Mouse (Mus musculus): ENCODE measurements around the gene Adamtsl1.

The Adamtsl1 gene

DNA sequence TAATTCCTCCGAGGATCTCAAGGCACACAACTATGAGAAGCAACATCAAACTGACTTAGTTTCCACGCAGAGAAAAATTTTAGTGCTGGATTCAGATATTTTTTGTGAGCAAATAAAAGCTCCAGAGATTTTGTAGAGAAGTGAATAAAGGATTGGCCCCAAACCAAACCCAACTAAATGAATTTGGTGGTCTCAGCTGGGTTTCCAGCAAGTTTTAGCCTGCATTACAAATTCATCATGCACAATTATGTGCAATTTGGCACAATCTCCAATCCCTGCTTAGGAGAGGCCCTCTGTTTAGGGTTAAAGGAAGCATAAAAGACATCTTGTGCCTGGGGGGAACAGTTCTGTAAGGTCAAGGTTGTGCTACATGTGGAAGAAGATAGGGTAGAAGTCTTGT is 427.9 kb downstream of the Adamtsl1 start:
- DNase-seq, result no peak

DNA sequence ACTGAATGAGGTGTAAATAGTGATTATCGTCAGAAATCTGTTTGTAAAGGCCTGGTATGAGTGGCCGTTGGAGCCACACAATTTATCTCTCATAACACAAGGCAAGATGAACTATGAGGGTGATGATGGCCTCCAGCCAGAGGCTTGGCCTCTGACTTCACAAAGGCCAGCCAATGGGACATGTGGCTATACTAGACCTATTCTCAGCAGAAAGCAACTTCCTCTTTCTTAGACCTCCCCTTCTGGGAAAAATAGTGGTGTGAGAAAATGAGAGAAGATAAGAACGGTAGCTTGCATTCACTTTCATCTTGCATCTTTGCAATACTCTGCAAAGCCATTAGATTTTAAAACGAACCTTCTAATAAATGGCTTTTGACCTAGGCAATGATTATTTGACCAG is 439.6 kb downstream of the Adamtsl1 start:
- DNase-seq, result peak; percentile 35

DNA sequence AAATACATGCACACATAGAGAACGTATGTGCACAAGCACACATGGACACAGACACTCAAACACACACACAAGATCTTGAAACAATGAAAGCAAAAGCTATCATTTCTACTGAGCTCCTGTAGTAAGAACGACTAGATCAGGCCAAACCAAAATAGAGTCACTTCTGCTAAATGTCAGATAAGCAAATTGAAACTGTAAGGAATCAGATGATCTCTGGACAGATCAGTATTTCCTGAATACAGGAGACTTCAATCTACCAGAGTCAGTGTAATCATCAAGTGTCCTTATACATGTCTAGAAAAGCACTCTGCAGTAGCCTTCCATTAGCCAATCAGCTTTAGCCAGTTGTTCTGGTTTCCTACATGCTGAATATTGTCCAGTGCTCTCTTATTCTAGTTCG is 441.4 kb downstream of the Adamtsl1 start:
- DNase-seq, result no peak

DNA sequence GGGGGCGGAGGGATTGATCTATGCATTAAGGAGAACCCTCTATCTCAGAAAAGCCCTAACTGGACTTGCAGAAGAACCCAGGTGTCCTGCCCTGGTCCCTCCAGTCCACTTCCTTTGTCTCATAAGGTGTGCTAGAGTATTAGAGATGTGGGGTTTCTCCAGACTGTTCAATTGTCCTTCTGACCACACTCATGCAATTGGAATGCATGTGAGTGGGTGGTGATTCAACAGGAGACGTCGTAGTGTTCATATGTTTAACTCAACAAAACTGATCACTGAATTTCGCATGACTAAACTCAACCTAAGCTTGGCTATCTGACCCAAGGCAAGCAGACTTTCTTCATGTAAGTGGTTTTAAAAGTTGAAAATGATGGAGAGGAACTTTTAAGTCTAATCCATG is 443.3 kb downstream of the Adamtsl1 start:
- no peak for DNase-seq

DNA sequence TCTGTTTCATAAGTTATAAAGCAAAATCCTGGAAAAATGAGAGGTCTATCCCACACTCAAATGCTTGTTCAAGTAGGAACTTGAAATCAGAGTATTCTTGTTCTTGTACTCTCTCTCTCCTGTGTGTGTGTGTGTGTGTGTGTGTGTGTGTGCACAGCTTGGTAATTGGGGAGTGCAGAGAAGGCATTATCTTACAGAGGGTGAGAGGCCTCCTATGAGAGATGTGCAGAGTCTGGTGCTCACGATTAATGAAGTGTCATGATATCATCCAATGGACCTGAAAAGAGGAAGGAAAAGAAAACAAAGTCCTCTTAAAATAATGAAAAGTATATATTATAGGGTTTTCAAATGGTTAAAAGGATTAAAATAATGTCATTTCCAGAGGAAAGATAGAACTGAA is 443.9 kb downstream of the Adamtsl1 start:
- DNase-seq, result no peak

DNA sequence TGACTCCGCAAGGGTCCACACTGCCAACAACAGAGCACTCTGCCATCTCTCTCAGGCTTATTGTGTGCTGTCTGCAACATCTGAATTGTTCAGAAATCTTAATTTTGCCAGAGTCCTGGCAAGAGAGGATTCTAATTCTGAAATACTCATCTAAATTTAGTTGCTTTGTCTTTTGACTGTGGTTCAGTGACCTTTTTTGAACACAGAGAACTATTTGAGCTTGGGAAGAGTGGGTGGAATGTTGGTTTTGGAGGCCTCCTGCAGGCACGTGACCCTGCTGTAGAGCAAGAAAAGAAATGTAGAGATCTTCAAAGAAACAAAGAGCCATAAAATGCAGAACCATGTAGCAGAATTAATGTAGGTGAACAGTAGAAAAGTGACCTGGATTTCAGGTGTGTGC is 445.0 kb downstream of the Adamtsl1 start:
- no peak for DNase-seq

DNA sequence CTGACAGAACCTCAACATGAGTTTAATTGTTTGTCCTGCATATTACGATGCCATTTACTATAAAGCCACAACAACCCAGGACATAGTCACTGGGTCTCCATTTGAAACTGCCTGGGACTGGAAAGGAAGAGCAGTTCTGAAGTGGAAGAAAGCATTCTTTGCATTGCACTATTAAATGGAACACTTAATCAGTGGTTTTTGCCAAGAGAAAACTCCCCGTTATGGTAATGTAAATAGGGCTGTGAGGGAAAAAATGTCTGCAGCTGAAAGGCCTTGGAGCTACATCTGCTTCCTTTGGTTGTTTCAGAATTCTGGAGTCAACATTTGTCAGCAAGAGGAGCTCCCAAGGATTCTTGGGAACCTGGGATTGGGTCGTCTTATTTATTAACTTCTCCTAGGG is 462.2 kb downstream of the Adamtsl1 start:
- DNase-seq, result no peak

DNA sequence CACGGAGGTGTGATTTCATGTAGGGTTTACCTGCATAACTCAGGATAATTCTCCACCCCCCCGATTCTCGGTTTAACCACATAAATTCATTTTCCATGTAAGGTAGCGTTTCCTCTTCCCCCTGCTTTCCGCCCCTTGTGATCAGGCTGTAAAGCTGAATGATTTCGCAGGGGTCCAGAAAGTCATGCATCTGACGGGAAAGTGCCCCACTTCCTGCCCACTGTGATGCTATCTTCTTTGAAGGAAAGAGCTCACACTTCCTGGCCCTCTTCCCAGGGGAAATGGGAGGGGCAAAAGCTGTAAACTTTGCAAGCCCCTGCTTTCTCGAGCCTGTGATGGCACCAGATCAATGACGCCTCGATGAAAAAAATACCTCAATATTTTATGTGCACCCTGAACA is 465.2 kb downstream of the Adamtsl1 start:
- no peak for DNase-seq

DNA sequence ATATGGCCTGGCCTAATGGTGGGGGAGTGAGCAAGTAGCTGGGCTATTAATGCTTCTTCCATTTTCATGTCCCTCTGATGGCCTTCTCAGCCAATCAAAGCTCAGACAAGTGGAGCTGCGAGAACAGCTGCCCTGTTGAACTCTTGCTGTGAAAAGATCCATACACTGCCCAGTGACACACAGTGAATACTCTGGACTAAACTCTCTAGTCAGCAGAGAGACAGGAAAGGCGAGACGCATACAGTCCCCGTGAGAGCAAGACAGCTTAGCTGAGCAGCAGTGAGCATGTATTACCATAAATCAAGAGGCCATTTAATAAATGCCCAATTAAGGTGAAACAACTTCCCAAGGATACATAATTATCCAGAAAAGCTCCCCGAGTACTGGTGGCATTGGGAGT is 492.6 kb downstream of the Adamtsl1 start:
- no peak for DNase-seq

DNA sequence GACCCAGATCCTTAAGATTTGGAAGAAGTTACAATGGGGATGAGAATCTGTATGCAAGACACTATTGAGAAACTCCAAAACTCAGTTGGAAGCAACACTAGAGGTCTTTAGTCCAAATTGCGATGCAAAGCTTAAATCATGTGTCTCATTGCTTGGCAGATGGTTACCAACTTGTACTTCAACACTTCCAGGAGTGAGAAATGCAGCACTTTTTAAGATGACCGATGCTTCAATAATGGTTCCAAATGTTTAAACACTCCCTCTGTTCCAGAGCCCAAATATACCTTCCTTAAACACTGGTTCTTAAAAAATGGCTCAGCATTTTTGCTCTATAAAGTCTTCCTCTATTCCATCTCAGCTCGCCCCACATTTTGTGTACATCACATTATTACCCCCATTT is 499.7 kb downstream of the Adamtsl1 start:
- no peak for DNase-seq

DNA sequence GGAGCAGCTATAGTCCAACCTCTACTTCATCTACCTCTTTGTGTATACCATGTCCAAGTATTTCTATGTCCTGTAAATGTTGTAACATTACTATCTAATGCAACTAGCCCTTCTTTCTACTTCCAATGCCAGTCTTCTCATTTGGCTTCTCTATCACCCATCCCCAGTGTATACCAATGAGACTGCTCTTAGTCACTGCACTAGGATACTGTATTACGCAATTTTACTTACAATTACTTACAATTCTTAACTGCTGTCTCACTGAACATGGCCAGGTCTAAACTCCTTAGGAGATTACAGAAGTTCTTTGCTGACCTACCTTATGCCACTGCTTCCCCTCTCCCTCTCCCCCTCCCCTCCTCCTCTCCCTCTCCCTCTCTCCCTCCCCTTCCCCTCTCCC is 505.0 kb downstream of the Adamtsl1 start:
- no peak for DNase-seq

DNA sequence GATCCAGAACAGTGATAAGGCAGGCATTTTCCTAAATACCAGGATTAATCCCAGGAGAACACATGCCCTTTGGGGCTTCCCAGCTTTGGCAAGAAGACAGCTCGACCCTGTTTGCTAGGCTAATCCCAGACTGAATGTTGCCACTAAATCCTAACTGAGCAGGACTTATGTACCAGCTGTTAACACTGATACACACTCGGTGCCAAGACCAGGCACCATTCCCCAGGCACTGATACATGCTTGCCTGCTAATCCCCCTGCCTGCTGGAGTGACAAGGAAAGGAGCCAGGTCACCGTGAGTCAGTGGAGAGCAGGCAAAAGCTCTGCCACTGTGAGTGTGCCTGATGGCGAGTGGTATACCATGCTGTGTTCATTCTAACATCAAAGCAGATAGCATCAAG is 505.6 kb downstream of the Adamtsl1 start:
- no peak for DNase-seq

DNA sequence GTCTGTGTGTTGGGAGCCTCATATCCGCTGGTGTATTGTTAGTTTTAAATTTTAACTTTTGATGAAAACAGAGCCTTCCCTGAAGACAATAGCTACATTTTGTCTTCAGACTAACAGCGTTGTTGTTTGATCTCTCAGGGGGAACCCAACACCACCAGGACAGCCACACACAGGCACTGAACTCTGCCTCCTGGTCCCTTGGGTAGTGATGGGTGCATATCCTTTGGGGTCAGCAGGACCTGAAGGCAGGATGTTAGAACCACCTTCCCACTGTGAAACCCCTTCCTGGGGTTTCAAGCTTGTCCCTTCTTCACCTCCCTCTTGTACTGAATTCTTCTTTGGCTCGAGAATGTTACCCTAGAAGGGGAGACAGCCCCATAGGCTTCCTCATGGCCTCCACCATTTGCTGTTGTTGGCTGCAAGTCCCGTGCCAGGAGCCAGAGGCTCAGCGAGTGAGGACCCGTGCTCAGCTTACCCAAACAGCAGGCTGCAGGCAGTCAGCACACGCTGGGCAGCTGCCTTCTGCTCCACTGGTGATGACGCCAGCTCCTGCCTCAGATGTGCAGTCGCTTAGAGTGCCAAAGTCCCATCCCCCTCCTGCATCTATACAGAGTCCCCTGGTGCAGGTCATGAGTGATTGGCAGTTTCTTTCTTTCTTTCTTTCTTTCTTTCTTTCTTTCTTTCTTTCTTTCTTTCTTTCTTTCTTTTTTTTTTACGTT is 506.6 kb downstream of the Adamtsl1 start:
- no peak for DNase-seq

DNA sequence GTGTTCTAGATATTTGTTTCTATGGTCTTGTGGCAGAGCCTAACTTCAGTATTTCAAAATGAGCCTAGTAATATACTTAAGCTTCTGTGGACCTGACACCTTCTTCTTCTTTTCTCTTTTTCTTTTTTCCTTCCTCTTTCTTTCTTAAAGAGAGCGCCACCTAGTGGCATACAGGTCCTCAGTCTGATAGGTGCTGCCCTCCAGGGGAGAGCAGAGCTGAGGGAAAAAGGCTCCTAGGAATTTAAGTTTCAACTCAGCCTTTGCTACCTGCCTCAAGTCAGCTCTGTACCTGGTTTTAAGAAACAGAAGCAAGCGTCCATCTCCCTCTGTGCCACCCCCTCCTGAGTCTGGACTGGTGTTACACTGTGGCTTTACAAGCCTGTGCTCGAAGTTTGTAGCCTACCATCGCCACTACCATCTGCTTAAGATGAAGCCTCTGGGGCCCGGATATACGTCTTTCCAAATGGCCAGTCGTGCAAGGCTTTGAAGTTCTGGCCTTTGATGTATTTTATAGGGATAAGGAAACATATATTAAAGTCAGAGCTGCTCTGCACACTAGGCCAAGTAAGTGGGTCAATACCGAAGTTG is 510.7 kb downstream of the Adamtsl1 start:
- peak; percentile 32 for DNase-seq

DNA sequence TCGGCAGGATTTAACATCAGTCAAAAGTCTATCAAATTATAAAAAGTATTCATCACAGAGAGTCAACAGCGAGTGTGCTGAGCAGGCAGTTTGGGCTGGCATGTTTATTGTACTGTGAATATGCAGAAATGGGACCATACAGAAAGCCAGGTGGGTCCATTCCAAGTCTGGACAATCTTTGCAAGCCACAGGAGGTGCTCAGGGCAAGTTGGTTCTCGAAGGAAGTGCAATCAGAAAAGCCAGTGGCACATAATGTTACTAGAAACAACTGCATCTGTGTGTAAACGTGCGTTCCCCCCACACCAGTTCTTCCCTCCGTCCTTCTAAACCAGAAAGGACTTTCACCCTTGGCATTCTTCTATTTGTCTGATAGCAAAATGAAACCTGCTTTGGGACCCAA is 515.5 kb downstream of the Adamtsl1 start:
- DNase-seq, result no peak

DNA sequence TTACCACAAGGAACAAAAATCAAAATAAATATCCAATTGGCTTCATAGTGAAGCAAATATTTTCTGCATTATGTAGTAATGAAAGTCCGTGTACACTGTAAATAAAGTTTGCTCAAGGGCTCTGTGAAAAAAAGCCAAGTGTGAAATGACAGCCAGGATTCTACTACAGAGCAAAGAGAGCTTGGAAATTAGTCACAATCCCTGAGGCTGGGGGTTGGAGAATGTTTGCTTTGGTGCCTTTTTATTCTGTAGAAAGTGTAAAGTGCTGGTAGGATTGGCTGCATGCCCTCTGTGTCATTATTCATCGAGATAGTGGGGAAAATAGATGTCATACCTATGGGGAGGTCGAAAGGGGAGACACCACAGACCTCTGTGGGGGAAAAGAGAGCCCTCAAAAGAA is 516.2 kb downstream of the Adamtsl1 start:
- no peak for DNase-seq

DNA sequence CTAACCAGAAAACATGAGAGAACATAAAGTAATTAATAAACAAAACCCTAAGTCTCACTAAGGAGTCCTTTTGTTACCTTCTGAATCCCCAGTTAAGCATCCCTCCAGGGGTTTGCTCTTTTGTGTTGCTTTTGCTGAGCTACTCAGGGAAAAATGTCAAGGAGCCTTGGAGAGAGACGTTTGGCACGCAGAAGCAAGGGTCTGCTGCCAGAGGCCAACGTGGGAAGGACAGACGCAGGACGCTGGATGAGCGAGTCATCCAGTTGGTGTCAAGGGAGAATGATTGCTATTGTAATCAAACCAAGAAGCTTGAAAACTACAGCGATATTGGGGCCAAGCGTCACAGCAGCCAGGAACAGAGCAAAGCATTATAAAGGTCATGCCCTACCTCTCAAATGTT is 517.1 kb downstream of the Adamtsl1 start:
- no peak for DNase-seq

DNA sequence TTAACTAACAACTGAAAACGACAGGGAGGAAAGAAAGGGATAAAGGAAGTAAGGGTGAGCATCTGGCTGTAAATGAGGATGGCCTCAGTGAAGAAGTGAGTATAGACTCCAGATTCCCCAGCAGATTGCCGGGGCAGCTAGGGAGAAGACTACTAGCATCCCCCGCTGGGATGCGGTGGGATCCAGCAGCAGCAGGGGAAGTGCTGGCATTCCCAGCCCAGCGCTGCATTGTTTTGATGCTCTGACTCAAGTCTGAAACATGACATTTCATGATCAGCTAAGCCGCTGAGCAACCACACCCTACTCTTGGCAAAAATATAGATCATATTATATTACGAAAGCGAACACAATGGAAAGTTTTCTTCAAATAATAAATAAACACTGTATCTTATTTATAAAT is 526.9 kb downstream of the Adamtsl1 start:
- no peak for DNase-seq

DNA sequence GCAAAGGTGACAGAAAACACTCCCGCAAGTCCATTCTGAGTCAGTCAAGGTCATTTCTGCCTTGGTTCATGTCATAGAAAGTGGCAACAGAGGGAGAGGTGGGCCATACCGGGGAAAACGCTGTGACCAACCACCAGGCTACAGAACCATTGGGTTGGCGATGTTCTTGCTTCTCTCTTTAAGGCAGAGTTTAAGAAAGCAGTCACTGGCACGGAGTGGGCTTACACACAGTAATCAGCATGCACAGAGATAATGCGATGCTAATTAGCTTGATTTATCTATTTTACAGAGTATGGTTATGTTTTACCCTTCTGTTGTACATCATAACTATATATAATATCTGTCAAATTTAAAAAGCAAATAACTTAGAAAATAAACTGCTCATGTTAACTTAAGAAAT is 531.5 kb downstream of the Adamtsl1 start:
- no peak for DNase-seq

DNA sequence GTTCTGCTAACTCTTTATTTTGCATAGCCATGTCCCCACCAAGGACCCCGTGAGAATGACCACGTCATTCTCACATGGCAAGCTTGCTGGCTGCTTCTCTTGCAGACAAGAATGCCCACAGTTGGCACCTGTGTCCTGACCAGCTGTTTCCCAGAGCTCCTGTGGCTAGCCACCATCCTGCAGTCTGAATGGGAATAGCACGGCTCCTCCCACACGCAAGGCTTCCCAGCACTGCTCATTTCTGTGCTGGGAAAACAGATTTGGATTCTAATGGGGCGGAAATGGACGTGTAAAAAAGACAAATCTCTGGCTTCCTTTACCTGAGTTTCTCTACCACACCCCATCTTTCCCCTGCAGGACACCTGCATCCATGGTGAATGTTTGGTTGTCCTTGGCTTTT is 531.9 kb downstream of the Adamtsl1 start:
- DNase-seq, result no peak

DNA sequence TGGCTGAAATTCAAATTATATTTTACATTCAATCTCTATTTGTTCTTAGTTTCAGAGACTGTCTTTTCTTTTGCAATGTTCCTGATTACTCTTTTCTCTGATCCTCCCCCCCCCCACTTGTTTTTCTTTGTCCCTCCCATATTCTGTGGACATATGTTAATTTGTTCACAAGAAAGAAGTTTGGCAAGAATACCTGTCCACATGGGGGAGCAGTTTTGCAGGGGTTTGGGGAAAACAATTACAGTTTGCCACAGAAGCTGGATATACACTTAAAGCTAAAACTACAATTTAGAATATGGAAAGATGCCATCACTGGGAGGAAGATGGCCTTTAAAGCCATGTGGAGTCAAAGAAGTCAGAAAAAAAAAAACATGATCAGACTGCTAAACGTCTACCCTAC is 532.9 kb downstream of the Adamtsl1 start:
- peak; percentile 11 for DNase-seq

DNA sequence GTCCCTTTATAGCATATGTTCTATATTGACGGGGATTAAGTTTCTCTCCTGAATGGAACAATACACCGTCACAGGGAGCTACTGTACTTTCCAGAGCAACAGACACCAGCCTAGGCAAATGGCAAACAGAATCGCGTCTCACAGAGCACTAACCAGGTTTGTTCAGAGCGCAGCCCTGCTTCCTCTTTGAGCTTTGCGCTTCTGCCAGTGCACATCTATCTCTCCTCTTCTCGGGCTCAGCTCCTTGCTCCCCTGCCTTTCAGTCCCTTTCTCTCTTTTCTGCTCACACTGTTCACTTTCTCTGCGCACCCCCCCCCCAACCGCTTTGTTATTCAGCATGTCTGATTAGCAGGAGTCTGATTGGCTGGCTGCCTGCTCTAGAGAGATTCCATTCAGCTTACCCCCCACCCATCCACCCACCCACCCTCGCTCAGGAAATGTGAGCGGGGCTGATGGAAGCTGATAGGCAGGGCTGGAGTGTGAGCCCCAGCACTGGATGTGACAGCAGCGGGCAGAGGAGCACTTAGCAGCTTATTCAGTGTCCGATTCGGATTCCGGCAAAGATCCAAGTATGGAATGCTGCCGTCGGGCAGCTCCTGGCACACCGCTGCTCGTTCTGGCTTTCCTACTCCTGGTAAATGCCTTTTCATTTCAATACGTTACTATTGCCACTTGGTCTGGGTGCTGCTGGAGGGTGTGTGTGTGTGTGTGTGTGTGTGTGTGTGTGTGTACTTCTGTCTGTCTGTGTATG is 539.7 kb downstream of the Adamtsl1 start:
- peak; percentile 28 for DNase-seq

DNA sequence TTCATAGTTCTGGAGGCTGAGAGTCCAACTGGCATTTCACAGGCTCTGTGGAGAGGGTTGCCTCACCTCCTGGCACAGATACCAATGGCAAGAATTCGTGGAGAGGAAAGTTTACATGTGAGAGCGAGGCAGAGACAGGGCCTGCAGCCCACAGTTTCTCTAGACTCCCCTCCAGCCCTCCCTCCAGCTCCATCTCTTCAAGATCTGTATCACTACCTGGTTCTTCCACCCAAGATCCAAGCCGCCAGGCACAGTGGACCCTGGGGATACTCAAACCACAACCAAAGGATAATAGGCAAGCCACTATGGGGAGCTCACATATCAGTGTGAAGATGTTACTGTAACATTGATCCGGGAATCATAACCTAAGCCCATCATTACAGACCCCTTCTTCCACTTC is 546.6 kb downstream of the Adamtsl1 start:
- DNase-seq, result no peak

DNA sequence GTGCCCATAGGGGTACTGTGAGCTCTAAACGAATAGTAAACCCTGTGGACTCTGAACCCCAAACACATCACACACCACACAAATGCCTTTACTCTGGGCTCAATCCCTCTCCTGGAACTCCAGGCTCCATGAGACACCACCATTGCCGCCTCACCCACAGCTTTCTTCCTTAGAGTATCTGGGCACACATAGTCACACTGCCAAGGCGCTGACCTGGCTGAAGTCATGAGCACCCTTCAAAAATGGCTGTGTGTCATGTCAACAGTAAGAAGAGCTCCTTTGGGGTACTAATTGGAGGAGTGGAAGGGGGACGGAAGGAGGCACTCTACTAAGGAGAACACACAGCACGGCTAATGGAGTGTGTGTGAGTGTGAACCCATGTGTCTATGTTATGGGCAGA is 554.4 kb downstream of the Adamtsl1 start:
- no peak for DNase-seq
